8 mouse cellular contexts compared by ENCODE assay signal in the genomic region with DNA sequence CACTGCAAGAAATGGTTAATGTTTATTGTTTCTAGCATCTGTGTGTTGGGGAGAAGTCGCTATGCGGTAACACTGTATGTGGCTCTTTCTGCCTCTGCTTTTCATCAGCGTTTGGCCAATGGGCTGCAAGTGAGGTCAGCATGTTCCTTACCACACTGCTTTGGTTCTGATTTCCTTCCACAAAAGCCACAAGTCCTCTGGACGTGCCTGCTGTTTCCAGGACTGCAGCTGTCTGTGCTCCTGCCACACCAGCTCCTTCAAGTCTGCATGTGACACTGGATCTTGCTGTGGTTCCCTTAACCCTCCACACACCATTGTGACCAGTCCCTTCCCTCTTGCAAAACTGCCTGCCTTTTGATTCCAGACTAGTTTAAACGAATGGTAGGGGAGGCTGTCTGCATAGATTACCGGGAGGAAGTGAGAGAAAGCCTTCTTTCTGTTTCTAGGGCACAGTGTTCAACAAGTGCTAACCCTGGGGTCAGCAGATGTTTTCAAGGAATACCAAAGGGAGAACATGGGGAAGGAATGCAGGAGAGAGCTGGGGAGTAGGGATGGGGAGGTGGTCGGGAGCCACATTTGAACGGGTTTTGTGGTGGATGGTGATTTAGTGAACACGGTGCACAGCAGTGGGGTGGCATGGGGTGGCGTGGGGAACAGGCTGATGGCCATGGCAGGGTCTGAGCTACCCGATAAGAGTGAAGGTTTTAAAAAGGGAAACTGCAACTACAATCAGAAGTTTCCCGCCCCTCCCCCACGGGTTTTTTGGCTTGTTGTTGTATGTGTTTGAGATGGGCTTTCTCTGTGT. TPM values are rescaled to one million over a fixed set of nuclear protein-coding genes. Genes with fewer than 3 reads are reported as not detected.
DNase-seq lines count a peak whose midpoint lies in the region; ATAC-seq and TF ChIP-seq lines count a peak whose summit lies in the region.

No protein-coding gene starts in this region.

- H3K27me3 ChIP-seq in embryonic facial prominence, embryonic 14.5 days (replicated peaks; ENCODE audit: control insufficient read depth, insufficient read depth, low read length), result no peaks in the 10 kb centered on the region
- H3K27me3 ChIP-seq in splenic B cell, adult 2 months (ENCODE audit: control insufficient read depth, insufficient read depth, low read length, poor library complexity, severe bottlenecking), result no peaks in the 10 kb centered on the region

- no peaks in the 10 kb centered on the region for H3K9me3 ChIP-seq in ES-E14 (ENCODE audit: control insufficient read depth, insufficient read depth, low read depth, low read length)
- no peaks in the 10 kb centered on the region for H3K9me3 ChIP-seq in embryonic facial prominence, embryonic 14.5 days (ENCODE audit: control insufficient read depth, low read length)

- in situ Hi-C loops in ES-E14 (cut with MboI; ENCODE audit: low sequenced_read_pairs in 2 of 2, unreplicated experiment in 2 of 2), result loop anchor here (10.0 to 25.0 kb wide), 2 partner anchors 61 to 223 kb away; a partner anchor contains a TSS

- no peak overlapping the region for H3K4me3 ChIP-seq in ES-E14 (ENCODE audit: insufficient read depth in 1 of 2, low read depth in 1 of 2, low read length in 2 of 2, poor library complexity in 1 of 2, severe bottlenecking in 1 of 2)
- H3K4me3 ChIP-seq in embryonic facial prominence, embryonic 14.5 days (ENCODE audit: low read depth, low read length), result no peak overlapping the region

- H3K4me2 ChIP-seq in embryonic facial prominence, embryonic 14.5 days (ENCODE audit: low read depth, low read length), result peak overlapping the region; percentile 27

- H3K4me1 ChIP-seq in ES-E14 (ENCODE audit: control insufficient read depth in 2 of 2, insufficient read depth in 2 of 2, low read length in 2 of 2, poor library complexity in 1 of 2), result peaks cover 6 to 23% of the 10 kb centered on the region in 2 experiments; a peak in 3 of 4 replicates
- peaks cover 34% of the 10 kb centered on the region for H3K4me1 ChIP-seq in embryonic facial prominence, embryonic 14.5 days (ENCODE audit: control insufficient read depth, insufficient read depth, low read length)

- H3K9ac ChIP-seq in ES-E14 (ENCODE audit: insufficient read depth, low read depth, low read length, poor library complexity, severe bottlenecking), result 0 out of 2 replicates have a peak overlapping the region, but pooled peaks have one; percentile 12
- H3K9ac ChIP-seq in embryonic facial prominence, embryonic 14.5 days (ENCODE audit: low read depth, low read length), result peak overlapping the region; percentile 20; the same call in 1 of the 2 replicates

- DNase-seq in A20 (ENCODE audit: low read depth, low spot score) (peak; percentile 60), ES-E14 (ENCODE audit: low read depth, low spot score) (no peak)
- peak; percentile 89 for DNase-seq in embryonic facial prominence, embryonic 14.5 days (ENCODE audit: low spot score)
- peak; percentile 53 for DNase-seq in heart, postnatal 25 days (ENCODE audit: low spot score)
- peak; percentile 37 for DNase-seq in left cerebral cortex, postnatal 4 days
- DNase-seq in splenic B cell, adult 2 months (ENCODE audit: low read depth, low spot score), result peak; percentile 61
- DNase-seq in cerebellum, postnatal 36 days, result no peak

- WGBS in embryonic facial prominence, embryonic 14.5 days, result 4% methylated on average over 13 of the region's 13 CpGs

- ATAC-seq in embryonic facial prominence, embryonic 14.5 days (ENCODE audit: low read depth), result peak; percentile 81
- ATAC-seq in megakaryocyte-erythroid progenitor cell, adult 5-6 weeks (replicated peaks; ENCODE audit: low FRiP score, low TSS enrichment, poor library complexity, severe bottlenecking), result peak; percentile 60; the same call in 1 of the 2 replicates

- 0 out of 2 replicates have a peak overlapping the region, but pooled peaks have one; percentile 18 for H3K27ac ChIP-seq in ES-E14 (ENCODE audit: insufficient read depth, low read depth, low read length, poor library complexity, severe bottlenecking)
- peak overlapping the region; percentile 94 for H3K27ac ChIP-seq in embryonic facial prominence, embryonic 14.5 days (replicated peaks; ENCODE audit: low read depth, low read length)

- no peaks in the 10 kb centered on the region for H3K36me3 ChIP-seq in ES-E14 (ENCODE audit: control insufficient read depth, insufficient read depth, low read length, poor library complexity, severe bottlenecking)
- H3K36me3 ChIP-seq in embryonic facial prominence, embryonic 14.5 days (ENCODE audit: control insufficient read depth, insufficient read depth, low read length), result no peaks in the 10 kb centered on the region
- H3K36me3 ChIP-seq in splenic B cell, adult 2 months (ENCODE audit: control insufficient read depth, insufficient read depth, low read length, poor library complexity, severe bottlenecking), result no peaks in the 10 kb centered on the region; the same call in 1 of the 2 replicates

- intact Hi-C loops in heart, postnatal 25 days (cut with DNase I), result loop anchor here (5.0 kb wide), 1 partner anchor 82 kb away; no protein-coding TSS in a partner anchor
- intact Hi-C loops in left cerebral cortex, postnatal 4 days (cut with DNase I), result loop anchor here (2.0 to 10.0 kb wide), 4 partner anchors 49 to 281 kb away; no protein-coding TSS in a partner anchor

TF ChIP-seq in ES-E14, 5 proteins besides CTCF, POLR2A, EP300 and RAD21:
- TF ChIP-seq ZNF384 (IDR thresholded peaks at IDR 0.05; ENCODE audit: low read depth, low read length) (no peak), HCFC1 (IDR thresholded peaks at IDR 0.05; ENCODE audit: borderline replicate concordance, insufficient read depth, low read length) (no peak), MAFK (IDR thresholded peaks at IDR 0.05; ENCODE audit: insufficient read depth, low read depth, low read length) (no peak), ZC3H11A (IDR thresholded peaks at IDR 0.05; ENCODE audit: borderline replicate concordance, low read depth, low read length) (no peak), CHD2 (IDR thresholded peaks at IDR 0.05; ENCODE audit: low read depth, low read length) (no peak)

RNA-seq across cellular contexts. Expression of a gene that starts 7.9 kb away (rescaled TPM):
- total RNA-seq in ES-E14 (2012; rRNA removed), result 41.5 and 54.3 TPM in 2 replicates
- 59.3 and 63.5 TPM in 2 replicates for polyA plus RNA-seq in embryonic facial prominence, embryonic 14.5 days (2014; fragmentation: Nextera tagmentation; extraction: Ambion mirVana)
- total RNA-seq in heart, postnatal 25 days (2021), result 10 to 100 TPM; 15.8 to 16.7 TPM
- total RNA-seq in left cerebral cortex, postnatal 4 days (2021), result 100 to 1,000 TPM; 813 to 824 TPM
- 1.2 and 11.6 TPM in 2 replicates for total RNA-seq in megakaryocyte-erythroid progenitor cell, adult 5-6 weeks (2014; fragmentation: Nextera tagmentation)
- total RNA-seq in megakaryocyte-erythroid progenitor cell, adult 5-6 weeks (2017), result 5.7 and 11.8 TPM in 2 replicates

Comparison
In these comparisons a context has a peak if more than half of its experiments do, and no peak if none do; other contexts are left out.
1. DNase-seq: peak in A20 (single experiment), embryonic facial prominence, embryonic 14.5 days (single experiment), heart, postnatal 25 days (single experiment), left cerebral cortex, postnatal 4 days (single experiment) and splenic B cell, adult 2 months (single experiment); none in ES-E14 (single experiment) and cerebellum, postnatal 36 days (0 of 2).
2. RNA of a gene that starts 7.9 kb away (total RNA-seq): 813 to 824 TPM in left cerebral cortex, postnatal 4 days; 41.5 to 54.3 TPM in ES-E14, 15.8 to 16.7 TPM in heart, postnatal 25 days and 1.2 to 11.8 TPM in megakaryocyte-erythroid progenitor cell, adult 5-6 weeks; every median in the first group is over 10 times any median in the second.